Mouse (Mus musculus): Measurements from ENCODE around the gene Prcp.
"Not testable (repeated sequence)": the region's sequence is repeated elsewhere in the genome, so short reads cannot be mapped to it uniquely, and the experiment has no call there.

The Prcp gene

GRCm38 (mm10) chr7:92978720-92979119 lies 104.5 kb downstream of the Prcp start:
- DNase-seq (ENCODE audit: low read depth, low spot score), result not testable (repeated sequence)

- DNase-seq (ENCODE audit: low read depth, low spot score), result peak; percentile 16
Observed at GRCm38 (mm10) chr7:92980741-92981140, 106.5 kb downstream of the Prcp start.

DNA sequence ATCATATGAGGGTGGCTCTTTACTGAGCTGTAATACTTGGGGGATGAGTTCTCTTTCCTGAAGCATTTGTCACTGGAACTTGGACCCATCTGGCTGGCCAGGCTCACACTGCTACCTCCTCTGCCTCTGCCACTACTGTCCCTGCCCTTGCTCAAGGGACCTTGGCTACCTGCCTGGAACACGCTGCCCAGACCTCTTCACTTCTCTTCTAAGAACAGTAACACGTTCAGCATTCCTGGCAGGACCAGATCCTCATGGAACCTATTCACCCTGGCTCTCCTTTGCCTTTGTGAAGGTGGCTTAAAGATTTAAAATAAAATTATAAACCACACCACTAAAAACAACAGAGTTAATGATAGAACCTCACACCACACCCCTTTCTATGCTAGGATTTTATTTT lies 107.6 kb downstream of the Prcp start:
- DNase-seq (ENCODE audit: low read depth, low spot score), result no peak
